Mouse (Mus musculus) CH12.LX (cell line): Measurements from ENCODE around the gene Pdxdc1. TPM values are rescaled to one million over a fixed set of nuclear protein-coding genes. Genes with fewer than 3 reads are reported as not detected.

Experiments used
- DNase-seq: peaks from one replicate; pipeline ENCODE4 v3.0.0-alpha.2; 2013; ENCODE audit errors: extremely low read depth
- H3K27ac ChIP-seq: 2 replicates; pipeline ENCODE4 v1.5.1; 2012; ENCODE audit warnings: low read depth, mild to moderate bottlenecking, control low read depth, moderate library complexity; ENCODE audit not compliant: insufficient read depth
- H3K27me3 ChIP-seq: replicated peaks from 2 replicates; pipeline ENCODE3; 2012; ENCODE audit warnings: inconsistent platforms
- H3K36me3 ChIP-seq, 2 experiments: replicated peaks in 1 of 2; 2 replicates each; pipeline versions ENCODE3 to v1.6.1; 2012; ENCODE audit warnings: inconsistent platforms in 1 of 2, low read length in 1 of 2, mild to moderate bottlenecking in 1 of 2, mixed read lengths in 1 of 2, moderate library complexity in 1 of 2; ENCODE audit not compliant: control insufficient read depth in 1 of 2, insufficient read depth in 1 of 2
- H3K4me1 ChIP-seq, 2 experiments: 2 replicates each; pipeline ENCODE4 v1.6.1; 2012; ENCODE audit warnings: inconsistent platforms in 1 of 2, moderate library complexity in 1 of 2; ENCODE audit not compliant: insufficient read depth in 2 of 2, control insufficient read depth in 1 of 2
- H3K4me2 ChIP-seq: 2 replicates; pipeline ENCODE4 v1.6.1; 2012; ENCODE audit warnings: low read depth, mild to moderate bottlenecking, control low read depth; ENCODE audit not compliant: poor library complexity, insufficient read depth, severe bottlenecking
- H3K4me3 ChIP-seq, 3 experiments: fragments of 150-350 bp in 1 of 3; sonication (generic) in 1 of 3; replicated peaks in 1 of 3; 2 replicates each; pipeline versions ENCODE3 to v1.5.1; 2011 to 2012; ENCODE audit warnings: low read depth in 2 of 3, low read length in 2 of 3, mild to moderate bottlenecking in 2 of 3, moderate library complexity in 2 of 3, control low read depth in 1 of 3, improper control_type of control experiment in 1 of 3, inconsistent platforms in 1 of 3, mixed read lengths in 1 of 3; ENCODE audit not compliant: poor library complexity in 1 of 3
- H3K79me2 ChIP-seq: replicated peaks from 2 replicates; pipeline ENCODE4 v1.6.1; 2012; ENCODE audit warnings: mild to moderate bottlenecking, moderate library complexity; ENCODE audit not compliant: control insufficient read depth, poor library complexity, insufficient read depth, severe bottlenecking; ENCODE audit errors: extremely low read depth
- H3K9ac ChIP-seq: 2 replicates; pipeline ENCODE4 v1.6.1; 2012; ENCODE audit warnings: low read depth, mild to moderate bottlenecking, control low read depth, moderate library complexity; ENCODE audit not compliant: insufficient read depth
- H3K9me3 ChIP-seq: replicated peaks from 2 replicates; pipeline ENCODE3; 2012; ENCODE audit warnings: low read length, inconsistent platforms, mixed read lengths
- CHD1 ChIP-seq: IDR thresholded peaks from 2 replicates; pipeline ENCODE4 v1.6.1; 2012; ENCODE audit warnings: low read depth, low read length, improper control_type of control experiment, inconsistent platforms
- CTCF ChIP-seq, 2 experiments: IDR thresholded peaks in 1 of 2; conservative IDR thresholded peaks in 1 of 2; 2 replicates each; pipeline ENCODE4 v1.5.1; 2011 to 2012; ENCODE audit warnings: low read depth in 2 of 2, low read length in 2 of 2, improper control_type of control experiment in 1 of 2, inconsistent platforms in 1 of 2, mild to moderate bottlenecking in 1 of 2, moderate library complexity in 1 of 2
- ELF1 ChIP-seq: IDR thresholded peaks from 2 replicates; pipeline ENCODE4 v1.6.1; 2014; ENCODE audit warnings: low read depth, mild to moderate bottlenecking, inconsistent platforms, low read length, improper control_type of control experiment
- EP300 ChIP-seq: IDR thresholded peaks from 2 replicates; pipeline ENCODE4 v1.6.1; 2011; ENCODE audit warnings: low read length, improper control_type of control experiment
- ETS1 ChIP-seq: conservative IDR thresholded peaks from 2 replicates; pipeline ENCODE4 v1.6.1; 2012; ENCODE audit warnings: low read depth, mild to moderate bottlenecking, inconsistent platforms, low read length, improper control_type of control experiment, moderate library complexity
- GABPA ChIP-seq: IDR thresholded peaks from 2 replicates; pipeline ENCODE4 v1.6.1; 2012; ENCODE audit warnings: low read depth, low read length, improper control_type of control experiment, inconsistent platforms; ENCODE audit not compliant: insufficient replicate concordance
- JUN ChIP-seq: IDR thresholded peaks from 2 replicates; pipeline ENCODE4 v1.6.1; 2011; ENCODE audit warnings: low read depth, mild to moderate bottlenecking, low read length, improper control_type of control experiment, moderate library complexity; ENCODE audit not compliant: insufficient read depth
- JUND ChIP-seq: conservative IDR thresholded peaks from 2 replicates; pipeline ENCODE4 v1.6.1; 2011; ENCODE audit warnings: low read depth, low read length, improper control_type of control experiment
- MAX ChIP-seq: IDR thresholded peaks from 2 replicates; pipeline ENCODE4 v1.6.1; 2011; ENCODE audit warnings: low read length, improper control_type of control experiment
- MAZ ChIP-seq: IDR thresholded peaks from 2 replicates; pipeline ENCODE4 v1.6.1; 2012; ENCODE audit warnings: low read depth, mild to moderate bottlenecking, inconsistent platforms, low read length, improper control_type of control experiment, moderate library complexity
- MEF2A ChIP-seq: IDR thresholded peaks from 2 replicates; pipeline ENCODE4 v1.6.1; 2014; ENCODE audit warnings: low read depth, mild to moderate bottlenecking, inconsistent platforms, low read length, improper control_type of control experiment, borderline replicate concordance
- PAX5 ChIP-seq: IDR thresholded peaks from 2 replicates; pipeline ENCODE4 v1.6.1; 2012; ENCODE audit warnings: low read length, inconsistent platforms, mixed read lengths
- POLR2AphosphoS2 ChIP-seq: IDR thresholded peaks from 2 replicates; pipeline ENCODE4 v1.6.1; 2011; ENCODE audit warnings: low read depth, low read length, improper control_type of control experiment
- SIN3A ChIP-seq: IDR thresholded peaks from 2 replicates; pipeline ENCODE4 v1.6.1; 2012; ENCODE audit warnings: low read length, improper control_type of control experiment, inconsistent platforms
- UBTF ChIP-seq: IDR thresholded peaks from 2 replicates; pipeline ENCODE4 v1.6.1; 2012; ENCODE audit warnings: low read depth, mild to moderate bottlenecking, inconsistent platforms, low read length, improper control_type of control experiment, moderate library complexity
- USF1 ChIP-seq: IDR thresholded peaks from 2 replicates; pipeline ENCODE4 v1.6.1; 2014; ENCODE audit warnings: low read depth, mild to moderate bottlenecking, inconsistent platforms, low read length, improper control_type of control experiment
- USF2 ChIP-seq: conservative IDR thresholded peaks from 2 replicates; pipeline ENCODE4 v1.6.1; 2011; ENCODE audit warnings: low read depth, low read length, improper control_type of control experiment
- ZC3H11A ChIP-seq: IDR thresholded peaks from 2 replicates; pipeline ENCODE4 v1.6.1; 2012; ENCODE audit warnings: low read depth, mild to moderate bottlenecking, inconsistent platforms, low read length, improper control_type of control experiment
- ZKSCAN1 ChIP-seq: IDR thresholded peaks from 2 replicates; pipeline ENCODE4 v1.6.1; 2012; ENCODE audit warnings: low read depth, inconsistent platforms, low read length, improper control_type of control experiment, borderline replicate concordance
- ZMIZ1 ChIP-seq: IDR thresholded peaks from 2 replicates; pipeline ENCODE4 v1.6.1; 2012; ENCODE audit warnings: low read depth, mild to moderate bottlenecking, inconsistent platforms, low read length, improper control_type of control experiment
- dilution Hi-C: fragments of 300-500 bp; cut with MboI; formaldehyde crosslinking; loops from 2 replicates; pipeline ENCODE4 v1.14.3; 2020; ENCODE audit warnings: low sequenced_read_pairs; ENCODE audit not compliant: extremely low pct_unique_long_range_greater_than_20kb, extremely low pct_ligation_motif_present
- in situ Hi-C: fragments of 300-500 bp; cut with MboI; formaldehyde crosslinking; loops from 3 replicates; pipeline ENCODE4 v1.14.3; 2019; ENCODE audit warnings: low sequenced_read_pairs, low pct_ligation_motif_present, low pct_unique_long_range_greater_than_20kb, mixed read lengths
- polyA plus RNA-seq: library from polyadenylated mRNA; unstranded; fragments of >175 nt; gene quantifications from 2 replicates; pipeline ENCODE4 v1.2.1, GENCODE M21; 2012; ENCODE audit warnings: low read depth; ENCODE audit not compliant: insufficient read length
- total RNA-seq, 2 experiments: library from RNA; depleted of rRNA; stranded (reverse); fragments of 300-350 nt in 1 of 2; fragments of >200 nt in 1 of 2; gene quantifications; 2 replicates each; pipeline ENCODE4 v1.2.3; 2012 to 2014

Gene Pdxdc1
- total and polyA plus RNA-seq, 3 experiments, result 78.5 to 109 (median 80.9) TPM

DNA sequence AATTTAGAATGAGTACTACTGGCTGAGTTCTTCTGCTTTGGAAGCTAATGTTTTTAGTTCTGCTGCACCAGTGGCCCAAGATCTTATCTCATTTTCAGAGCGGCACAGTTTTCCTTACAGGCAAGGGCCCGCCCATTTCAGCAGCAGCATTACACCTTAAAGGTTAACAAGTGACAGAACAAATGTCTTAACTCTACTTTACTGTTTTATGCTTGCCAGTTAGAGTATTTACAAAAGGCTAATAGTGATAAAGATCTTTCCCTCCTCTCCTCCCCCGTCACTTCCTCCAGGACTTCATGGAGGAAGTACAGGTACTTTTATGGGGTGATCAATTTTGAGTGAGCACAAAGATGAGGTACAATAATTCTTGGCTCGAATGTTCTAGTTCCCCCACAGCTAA, 36.9 kb downstream of the Pdxdc1 start:
- Histone ChIP-seq H3K36me3 (peaks cover 23 to 65% of the 10 kb centered on the region in 2 experiments), H3K4me3 (no peak overlapping the region), H3K4me2 (no peak overlapping the region), H3K4me1 (0 out of 4 replicates have a peak, but pooled peaks cover 0 to 2% of the 10 kb centered on the region in 2 experiments), H3K27ac (no peak overlapping the region), H3K79me2 (no peaks in the 10 kb centered on the region), H3K9ac (no peak overlapping the region), H3K27me3 (no peaks in the 10 kb centered on the region), H3K9me3 (no peaks in the 10 kb centered on the region)
- dilution Hi-C loops (no loop called here), in situ Hi-C loops (no loop called here)
- TF ChIP-seq MEF2A (no peak), SIN3A (no peak), CHD1 (no peak), ZMIZ1 (no peak), EP300 (no peak), UBTF (no peak), ETS1 (no peak), USF1 (no peak), JUND (no peak), POLR2AphosphoS2 (no peak), MAZ (no peak), ZKSCAN1 (no peak), MAX (no peak), JUN (no peak), CTCF (conservative IDR thresholded peaks at IDR 0.05 in 1 of 2, IDR thresholded peaks at IDR 0.05 in 1 of 2; ENCODE audit: low read depth in 2 of 2, low read length in 2 of 2) (no peak), GABPA (no peak)
- no peak for DNase-seq

DNA sequence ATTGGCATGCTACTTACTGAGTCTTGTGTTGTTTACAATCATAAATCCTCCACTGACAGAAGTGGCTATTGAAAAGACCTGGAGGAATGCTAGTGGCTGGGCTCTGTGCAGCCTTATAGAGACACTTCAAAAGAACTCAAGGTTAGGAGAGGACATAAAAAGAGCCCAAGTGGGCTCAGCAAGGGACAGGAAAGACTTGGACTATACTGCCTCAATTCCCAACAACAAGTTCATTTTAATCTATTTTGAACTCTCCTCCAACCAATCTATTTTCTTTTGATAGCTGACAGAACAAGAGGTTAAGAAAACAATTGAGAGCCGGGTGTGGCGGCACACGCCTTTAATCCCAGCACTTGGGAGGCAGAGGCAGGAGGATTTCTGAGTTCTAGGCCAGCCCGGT, 49.0 kb downstream of the Pdxdc1 start:
- Histone ChIP-seq H3K4me1 (peaks cover 0 to 5% of the 10 kb centered on the region in 2 experiments; a peak in 2 of 4 replicates), H3K27ac (no peak overlapping the region), H3K36me3 (peaks cover 29 to 63% of the 10 kb centered on the region in 2 experiments), H3K9me3 (no peaks in the 10 kb centered on the region), H3K4me2 (no peak overlapping the region), H3K4me3 (no peak overlapping the region), H3K9ac (no peak overlapping the region), H3K27me3 (no peaks in the 10 kb centered on the region), H3K79me2 (no peaks in the 10 kb centered on the region)
- in situ Hi-C loops (no loop called here), dilution Hi-C loops (no loop called here)
- DNase-seq, result no peak
- TF ChIP-seq MAZ, result no peak
- no peak for TF ChIP-seq UBTF
- no peak for TF ChIP-seq USF2
- TF ChIP-seq MEF2A, result no peak
- no peak for TF ChIP-seq PAX5
- TF ChIP-seq ELF1, result no peak
- no peak for TF ChIP-seq JUN
- TF ChIP-seq ZC3H11A, result no peak
- TF ChIP-seq ETS1, result no peak
